ENCODE assay signal across 8 mouse cellular contexts in genomic region chr6:39242718-39243471, GRCm38 (mm10). TPM values are rescaled to one million over a fixed set of nuclear protein-coding genes. Genes with fewer than 3 reads are reported as not detected.
DNase-seq lines count a peak whose midpoint lies in the region; ATAC-seq lines count a peak whose summit lies in the region.

No protein-coding gene starts in this region.

- intact Hi-C loops in gastrocnemius, postnatal 36 days (cut with DNase I), result no loop called here
- intact Hi-C loops in left cerebral cortex, postnatal 14 days (cut with DNase I), result no loop called here

- H3K9me3 ChIP-seq in intestine, embryonic 14.5 days (ENCODE audit: control insufficient read depth, low read length), result no peaks in the 10 kb centered on the region
- H3K9me3 ChIP-seq in midbrain, embryonic 13.5 days, result no peaks in the 10 kb centered on the region

- H3K27ac ChIP-seq in intestine, embryonic 14.5 days (ENCODE audit: low read depth), result peak overlapping the region; percentile 93
- peak overlapping the region; percentile 54 for H3K27ac ChIP-seq in midbrain, embryonic 13.5 days

- H3K9ac ChIP-seq in intestine, embryonic 14.5 days (ENCODE audit: low read length), result peak overlapping the region; percentile 22; the same call in 1 of the 2 replicates
- H3K9ac ChIP-seq in midbrain, embryonic 13.5 days (replicated peaks), result no peak overlapping the region

- no peaks in the 10 kb centered on the region for H3K36me3 ChIP-seq in intestine, embryonic 14.5 days (ENCODE audit: control insufficient read depth, insufficient read depth, low read length)
- no peaks in the 10 kb centered on the region for H3K36me3 ChIP-seq in midbrain, embryonic 13.5 days

- no peak overlapping the region for H3K4me3 ChIP-seq in intestine, embryonic 14.5 days (ENCODE audit: low read depth, low read length)
- H3K4me3 ChIP-seq in midbrain, embryonic 13.5 days (replicated peaks), result no peak overlapping the region

- H3K27me3 ChIP-seq in intestine, embryonic 14.5 days (replicated peaks; ENCODE audit: control insufficient read depth, insufficient read depth, low read length), result no peaks in the 10 kb centered on the region
- H3K27me3 ChIP-seq in midbrain, embryonic 13.5 days, result no peaks in the 10 kb centered on the region

- ATAC-seq in intestine, embryonic 14.5 days (replicated peaks; ENCODE audit: low FRiP score, low TSS enrichment, low read depth), result peak; percentile 91
- peak; percentile 91 for ATAC-seq in midbrain, embryonic 13.5 days

- peak; percentile 84 for DNase-seq in adrenal gland, postnatal 10 days
- DNase-seq in cerebellum, postnatal 36 days, result peak; percentile 83 to 87
- peak; percentile 55 to 73 for DNase-seq in gastrocnemius, postnatal 36 days
- DNase-seq in intestine, embryonic 14.5 days (ENCODE audit: low spot score), result peak; percentile 91
- DNase-seq in left cerebral cortex, postnatal 14 days (ENCODE audit: low spot score in 2 of 2), result peak; percentile 62 to 82
- DNase-seq in testis, postnatal 10 days (ENCODE audit: low spot score), result peak; percentile 86
- DNase-seq in thymus, postnatal 4 days, result no peak

- peaks cover 19% of the 10 kb centered on the region for H3K4me1 ChIP-seq in intestine, embryonic 14.5 days (replicated peaks; ENCODE audit: control insufficient read depth, insufficient read depth, low read length)
- peaks cover 19% of the 10 kb centered on the region for H3K4me1 ChIP-seq in midbrain, embryonic 13.5 days (replicated peaks)

- 27% methylated on average over 8 of the region's 8 CpGs for WGBS in intestine, embryonic 14.5 days
- WGBS in midbrain, embryonic 13.5 days, result 57% methylated on average over 8 of the region's 8 CpGs

- peak overlapping the region; percentile 9 for H3K4me2 ChIP-seq in intestine, embryonic 14.5 days (ENCODE audit: low read length)
- H3K4me2 ChIP-seq in midbrain, embryonic 13.5 days (replicated peaks), result no peak overlapping the region

RNA-seq across cellular contexts. Expression of gene Kdm7a, which starts 36.3 kb away (rescaled TPM):
- 10 to 100 TPM; 16.7 to 17.1 TPM for total RNA-seq in adrenal gland, postnatal 10 days (2021)
- total RNA-seq in gastrocnemius, postnatal 36 days (2021), result 10 to 100 TPM; 19.8 to 20.3 TPM
- polyA plus RNA-seq in intestine, embryonic 14.5 days (2014; fragmentation: Nextera tagmentation; extraction: Ambion mirVana), result 5.7 and 6.2 TPM in 2 replicates
- total RNA-seq in left cerebral cortex, postnatal 14 days (2021), result 10 to 100 TPM; 25.2 to 31.9 TPM
- polyA plus RNA-seq in midbrain, embryonic 13.5 days (2015; fragmentation: Nextera tagmentation; extraction: Ambion mirVana), result 12.2 and 13.0 TPM in 2 replicates
